Mouse (Mus musculus): ENCODE data around the gene Kdm6a.
A peak's percentile ranks its signal among the peaks of the same experiment; 100 is the strongest.

The Kdm6a gene

GRCm38 (mm10) chrX:18162192-18162857, at the start of gene Kdm6a:
TSS of gene Kdm6a (plus strand) at chrX:18162575.
- DNase-seq: peak; percentile 97

DNA sequence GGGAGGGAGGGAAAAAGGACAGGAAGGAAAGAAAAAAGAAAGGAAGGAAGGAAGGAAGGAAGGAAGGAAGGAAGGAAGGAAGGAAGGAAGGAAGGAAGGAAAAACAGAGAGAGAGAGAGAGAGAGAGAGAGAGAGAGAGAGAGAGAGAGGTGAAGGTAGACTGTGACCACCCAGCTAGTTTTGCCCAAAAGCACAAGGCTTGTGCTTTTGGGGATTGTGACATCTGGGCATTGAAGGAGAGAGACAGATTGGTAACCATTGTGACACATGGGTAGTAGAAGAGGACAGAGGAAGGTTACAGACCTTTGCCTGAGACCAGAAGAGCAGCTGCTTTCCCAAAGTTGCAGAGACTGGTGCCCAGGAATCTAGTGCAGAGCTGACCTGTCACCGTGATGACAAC, 16.8 kb upstream of the Kdm6a start, which contains the start of gene Dusp21:
Gene Dusp21, plus strand, starts transcription at position 301 of the 400 bp plus-strand sequence.
- DNase-seq: no peak

DNA sequence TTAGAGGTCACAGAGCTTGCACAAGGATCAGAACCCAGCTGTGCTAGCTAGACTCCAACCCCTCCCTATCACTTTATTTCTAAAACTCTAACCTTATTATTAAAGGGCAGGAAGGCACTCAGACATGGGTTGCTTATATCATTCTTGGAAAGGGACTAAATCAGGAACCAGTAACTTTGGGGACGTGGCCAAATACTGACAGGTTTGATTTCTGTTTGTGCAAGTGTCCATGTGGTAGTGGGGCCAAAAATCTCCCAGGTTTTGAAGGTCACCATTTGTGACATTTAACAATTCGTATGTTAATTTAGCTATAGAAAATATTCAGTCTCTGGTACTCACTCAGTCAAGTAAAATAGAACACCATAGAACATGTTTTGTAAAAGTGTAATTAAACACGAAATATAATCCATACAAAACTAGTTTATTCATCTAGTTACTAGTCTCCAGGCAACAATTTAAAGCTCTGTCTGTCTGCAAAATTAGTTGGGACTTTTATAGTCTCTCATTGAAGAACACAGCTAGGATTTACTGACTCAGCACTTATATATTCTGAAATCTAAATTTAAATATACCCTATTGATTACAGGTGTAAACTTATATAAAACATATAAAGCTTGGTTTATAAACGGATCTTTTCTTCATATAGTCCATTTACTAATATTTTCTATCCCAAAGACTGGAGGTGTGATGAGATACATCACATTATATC, 1.5 kb upstream of the Kdm6a start:
- no peak for DNase-seq

- no peak for DNase-seq
These were observed 581 bp upstream of the Kdm6a start for GRCm38 (mm10) chrX:18161796-18162191.

GRCm38 (mm10) chrX:18162861-18163731, 721 bp downstream of the Kdm6a start:
- DNase-seq: peak; percentile 58

DNA sequence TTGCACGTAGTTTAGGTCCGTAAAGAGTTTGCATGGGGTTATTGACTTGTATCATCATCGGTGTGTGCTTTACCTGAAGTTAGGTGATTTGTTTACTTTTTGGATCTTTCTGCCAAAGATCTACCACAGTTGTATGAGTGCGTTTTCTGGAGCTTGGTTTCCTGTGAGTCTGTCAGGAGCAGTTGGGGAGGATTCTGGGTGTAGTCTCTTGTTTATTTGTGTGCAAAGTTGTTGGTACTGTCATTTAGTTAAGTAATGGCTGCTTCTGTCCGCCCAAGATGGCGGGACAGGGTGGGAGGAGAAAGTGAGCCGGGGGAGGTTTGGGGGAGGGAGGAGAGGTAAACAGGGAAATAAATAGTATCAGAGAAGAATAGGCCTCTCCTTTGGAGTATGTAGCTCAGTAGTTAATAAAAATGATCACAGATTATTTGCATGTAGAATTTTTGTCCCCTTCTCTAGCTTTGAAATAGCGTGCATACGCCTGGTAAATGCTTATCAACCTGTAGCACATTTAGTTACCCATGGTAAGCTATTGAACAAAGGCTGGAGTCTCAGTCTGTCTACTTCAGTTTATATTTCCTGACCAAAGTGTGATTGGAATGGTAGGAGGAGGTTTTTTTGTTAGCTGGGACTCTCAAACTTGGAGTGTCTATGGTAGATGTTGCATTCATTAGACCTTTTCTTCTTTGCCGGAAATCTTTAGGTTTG, 1.7 kb downstream of the Kdm6a start:
- no peak for DNase-seq

GRCm38 (mm10) chrX:18165121-18165520, 2.7 kb downstream of the Kdm6a start:
- DNase-seq: no peak

GRCm38 (mm10) chrX:18166961-18167360, 4.6 kb downstream of the Kdm6a start:
- no peak for DNase-seq

DNA sequence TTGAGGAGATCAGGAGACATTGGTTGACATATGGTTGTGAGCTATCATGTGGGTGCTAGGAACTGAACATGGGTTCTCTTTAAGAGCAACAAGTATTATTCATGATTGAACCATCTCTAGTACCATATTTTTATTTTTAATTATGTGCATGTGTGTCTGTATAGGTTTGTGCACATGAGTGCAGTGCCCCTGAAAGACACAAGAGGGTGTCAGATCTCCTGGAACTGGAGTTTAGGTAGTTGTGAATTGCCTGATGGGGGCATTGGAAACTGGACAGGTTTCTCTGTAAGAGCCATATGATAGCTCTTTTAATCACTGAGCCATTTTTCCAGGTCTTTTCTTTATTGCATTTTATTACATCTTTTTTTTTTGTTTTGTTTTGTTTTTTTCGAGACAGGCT, 6.6 kb downstream of the Kdm6a start:
- no peak for DNase-seq

GRCm38 (mm10) chrX:18174831-18175230, 12.5 kb downstream of the Kdm6a start:
- DNase-seq: no peak

DNA sequence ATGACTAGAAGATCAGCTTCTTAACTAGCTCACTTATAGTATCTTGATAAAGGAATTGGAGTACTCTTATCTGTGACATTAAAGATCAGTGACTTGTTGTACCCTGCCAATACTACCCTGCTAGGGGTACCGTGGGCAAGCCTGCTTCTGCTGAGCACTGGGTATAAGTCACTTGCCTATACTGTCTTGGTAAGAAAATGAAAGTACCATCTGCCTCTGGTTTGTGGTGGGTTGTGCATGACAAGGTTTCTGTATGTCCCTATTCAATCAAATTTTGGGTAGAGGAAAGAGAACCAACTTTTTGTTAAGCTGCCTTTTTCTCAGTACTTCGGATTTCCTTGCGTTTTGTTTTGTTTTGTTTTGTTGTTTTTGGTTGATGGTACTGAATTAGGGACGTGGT, 15.4 kb downstream of the Kdm6a start:
- DNase-seq: no peak

DNA sequence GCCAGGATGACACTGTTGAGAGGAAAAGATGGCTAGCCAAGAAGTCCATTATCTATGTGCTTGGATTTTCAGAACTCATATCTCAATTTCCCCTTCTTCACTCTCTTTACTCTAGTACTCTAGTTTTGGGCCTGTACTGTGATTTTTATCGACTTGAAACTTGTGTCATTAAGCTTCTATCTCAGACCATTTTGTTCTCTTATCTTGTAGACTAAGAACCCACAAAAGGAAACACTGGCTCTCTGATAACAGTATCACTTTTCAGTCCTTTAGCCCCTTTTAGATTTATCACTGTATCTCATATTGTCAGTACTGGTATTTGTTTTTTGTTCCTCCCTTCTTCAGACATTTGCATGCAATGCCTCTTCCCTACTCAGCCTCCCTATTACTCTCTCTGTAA, 17.1 kb downstream of the Kdm6a start:
- DNase-seq: no peak

DNA sequence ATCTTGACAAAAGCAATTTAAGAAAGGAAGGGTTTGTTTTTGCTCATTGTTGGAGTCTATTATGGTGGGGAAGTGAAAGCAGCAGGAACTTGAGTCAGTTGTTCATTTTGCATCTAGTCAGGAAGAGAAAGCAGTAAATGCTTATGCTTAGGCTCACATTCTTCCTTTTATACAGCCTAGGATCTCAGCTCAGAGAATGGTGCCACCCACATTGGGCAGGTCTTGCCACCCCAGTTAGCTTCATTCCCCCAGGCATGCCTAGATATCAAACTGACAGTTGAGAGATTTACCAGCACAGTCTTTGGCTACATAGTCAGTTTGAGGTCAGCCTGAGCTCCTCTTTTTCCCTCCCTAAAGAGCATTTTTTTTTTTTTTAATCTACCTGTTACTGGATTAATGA, 24.8 kb downstream of the Kdm6a start:
- no peak for DNase-seq

- no peak for DNase-seq
These were observed 25.9 kb downstream of the Kdm6a start for GRCm38 (mm10) chrX:18188293-18188692.

DNA sequence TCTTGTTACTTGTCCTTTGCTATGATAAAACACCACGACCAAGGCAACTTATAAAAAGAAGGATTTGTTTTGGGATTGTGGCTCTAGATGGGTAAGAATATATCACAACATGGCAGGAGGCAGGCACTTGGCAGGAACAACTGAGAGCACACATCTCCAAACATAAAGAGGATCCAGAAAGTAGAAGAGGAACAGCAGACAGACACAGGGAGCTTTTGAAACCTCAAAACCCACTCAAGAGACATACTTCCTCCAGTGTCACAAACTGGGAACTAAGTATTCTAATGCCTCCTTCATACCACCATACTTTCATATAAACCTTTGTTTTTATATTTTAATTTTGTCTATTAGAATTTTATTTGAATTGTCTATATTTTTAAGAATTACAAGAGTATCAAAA, 77.2 kb downstream of the Kdm6a start:
- DNase-seq: no peak

DNA sequence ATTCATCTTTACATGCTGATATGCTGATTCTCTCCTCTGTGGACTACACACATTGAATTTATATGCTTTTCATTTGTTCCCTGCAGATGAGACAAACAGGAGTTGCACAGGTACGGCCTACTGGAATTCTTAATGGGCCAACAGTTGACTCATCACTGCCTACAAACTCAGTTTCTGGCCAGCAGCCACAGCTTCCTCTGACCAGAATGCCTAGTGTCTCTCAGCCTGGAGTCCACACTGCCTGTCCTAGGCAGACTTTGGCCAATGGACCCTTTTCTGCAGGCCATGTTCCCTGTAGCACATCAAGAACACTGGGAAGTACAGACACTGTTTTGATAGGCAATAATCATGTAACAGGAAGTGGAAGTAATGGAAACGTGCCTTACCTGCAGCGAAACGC, 88.2 kb downstream of the Kdm6a start:
- no peak for DNase-seq

DNA sequence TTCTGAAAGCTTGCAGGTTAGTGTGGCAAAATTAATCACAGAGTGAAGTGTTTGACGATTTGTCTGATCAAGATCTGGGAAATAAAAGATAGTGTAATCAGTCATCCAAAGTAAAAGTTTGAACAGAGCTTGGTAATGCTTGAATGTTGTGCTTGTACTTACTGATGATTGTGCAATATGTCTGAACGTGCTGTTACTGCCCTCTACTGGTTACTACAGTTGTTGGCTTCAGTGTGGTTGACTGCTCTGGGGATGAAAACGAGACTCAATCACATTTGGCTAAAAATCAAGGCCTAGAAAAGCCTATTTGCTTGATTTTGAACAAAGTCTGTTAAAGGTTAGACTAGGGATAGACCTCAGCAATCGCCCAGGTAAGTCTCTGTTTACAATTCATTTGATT, 92.4 kb downstream of the Kdm6a start:
- no peak for DNase-seq

DNA sequence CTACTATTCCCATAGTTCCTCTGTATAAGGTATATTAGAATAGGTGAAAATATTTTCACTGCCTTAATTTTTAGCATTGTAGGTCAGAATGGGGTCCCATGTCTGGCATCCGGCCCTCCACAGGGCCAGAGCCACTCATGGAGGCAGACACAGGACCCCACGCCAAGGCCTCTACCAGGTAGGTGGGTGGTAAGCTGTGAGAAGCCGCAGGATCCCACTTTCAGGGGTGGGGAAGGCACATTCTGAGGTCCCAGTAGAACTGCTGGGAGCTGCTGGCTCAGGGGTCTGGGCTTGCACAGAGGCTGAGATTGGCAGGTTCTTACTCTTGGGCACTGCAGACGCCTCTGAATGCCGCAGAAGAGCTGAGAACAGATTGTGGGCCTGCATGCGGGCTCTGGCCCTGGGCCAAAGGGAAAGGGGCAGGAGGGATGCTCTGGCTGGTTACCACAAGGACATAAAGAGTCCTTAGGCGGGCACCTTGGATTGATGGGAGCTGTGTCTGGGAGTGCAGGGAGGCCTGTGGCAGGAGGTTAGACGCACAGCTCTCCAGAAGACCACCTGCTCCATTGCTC, 95.9 kb downstream of the Kdm6a start:
- DNase-seq: no peak

GRCm38 (mm10) chrX:18278561-18278960, 116.2 kb downstream of the Kdm6a start:
- no peak for DNase-seq

DNA sequence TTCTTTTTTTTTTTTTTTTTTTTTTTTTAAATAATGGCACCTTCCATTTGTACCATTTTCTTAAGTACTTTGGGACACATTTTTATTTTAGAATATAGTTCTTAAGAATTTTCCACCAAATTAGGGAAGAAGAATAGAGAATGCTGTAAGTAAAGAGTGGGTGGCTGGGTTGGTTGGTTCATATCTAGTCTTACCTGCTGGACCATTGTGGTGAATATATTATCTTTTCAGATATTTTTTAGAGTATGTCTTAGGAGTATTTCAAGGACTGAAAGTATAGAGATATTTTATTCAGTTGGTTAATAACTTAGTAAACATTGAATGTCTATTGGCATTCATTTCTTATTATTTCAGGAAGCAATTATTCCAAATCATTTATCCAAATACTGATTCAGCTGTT, 117.8 kb downstream of the Kdm6a start:
- no peak for DNase-seq

Measured in right cerebral cortex, postnatal 25 days (tissue).